Mouse (Mus musculus) heart, postnatal 0 days (tissue): ENCODE data around the gene Ttc19.

ENCODE experiments used
- CTCF ChIP-seq: IDR thresholded peaks from 2 replicates; pipeline ENCODE4 v1.5.1; 2016; ENCODE audit warnings: antibody characterized with exemption, control low read depth, low read depth
- EP300 ChIP-seq: IDR thresholded peaks from 2 replicates; pipeline ENCODE4 v1.6.1; 2016; ENCODE audit warnings: antibody characterized with exemption, low read depth

- no peak for TF ChIP-seq CTCF
- no peak for TF ChIP-seq EP300
Observed at GRCm38 (mm10) chr11:62287700-62288099, 6.4 kb downstream of the Ttc19 start.
